ENCODE assay signal across 7 mouse cellular contexts in genomic region chr10:108332571-108333541, GRCm38 (mm10). TPM values are rescaled to one million over a fixed set of nuclear protein-coding genes. Genes with fewer than 3 reads are reported as not detected.
DNase-seq lines count a peak whose midpoint lies in the region; ATAC-seq and TF ChIP-seq lines count a peak whose summit lies in the region.

No protein-coding gene starts in this region.

- no peaks in the 10 kb centered on the region for H3K4me1 ChIP-seq in forebrain, embryonic 14.5 days (ENCODE audit: control insufficient read depth, insufficient read depth, low read length)
- peaks cover 4% of the 10 kb centered on the region; the same call in 1 of the 2 replicates for H3K4me1 ChIP-seq in small intestine, adult 2 months (ENCODE audit: control insufficient read depth, insufficient read depth, insufficient read length, low read length)

- peak; percentile 86 for DNase-seq in NIH3T3 (ENCODE audit: low read depth)
- DNase-seq in c-Kit-positive CD71-negative TER-119-negative erythroid progenitor cells, embryonic 14.5 days (ENCODE audit: low read depth), result peak; percentile 13
- DNase-seq in forebrain, embryonic 14.5 days (ENCODE audit: low spot score), result peak; percentile 66
- DNase-seq in layer of hippocampus, postnatal 25 days (ENCODE audit: extremely low spot score in 1 of 2, low spot score in 1 of 2), result peak; percentile 20 to 31

- H3K9ac ChIP-seq in forebrain, embryonic 14.5 days (ENCODE audit: low read length), result peak overlapping the region; percentile 71

- H3K4me3 ChIP-seq in forebrain, embryonic 14.5 days (ENCODE audit: low read depth, low read length), result peak overlapping the region; percentile 76
- H3K4me3 ChIP-seq in small intestine, adult 2 months (ENCODE audit: low read depth, low read length), result peak overlapping the region; percentile 98

- under 1% methylated on average over 95 of the region's 129 CpGs for WGBS in forebrain, embryonic 14.5 days
- WGBS in small intestine, adult 2 months, result under 1% methylated on average over 129 of the region's 129 CpGs

- no peaks in the 10 kb centered on the region for H3K36me3 ChIP-seq in forebrain, embryonic 14.5 days (ENCODE audit: control insufficient read depth, insufficient read depth, low read length)
- H3K36me3 ChIP-seq in small intestine, adult 2 months (ENCODE audit: control insufficient read depth, insufficient read depth, low read length), result no peaks in the 10 kb centered on the region; the same call in 1 of the 2 replicates

- peak overlapping the region; percentile 95 for H3K4me2 ChIP-seq in forebrain, embryonic 14.5 days (ENCODE audit: low read length)

- TF ChIP-seq POLR2A in small intestine, adult 2 months (IDR thresholded peaks at IDR 0.05; ENCODE audit: low read depth, low read length), result no peak

- no peak for TF ChIP-seq CTCF in small intestine, adult 2 months (IDR thresholded peaks at IDR 0.05; ENCODE audit: extremely low read depth, insufficient read length, insufficient replicate concordance, low read depth, low read length)

- 0 out of 2 replicates have a peak overlapping the region, but pooled peaks have one; percentile 44 for H3K27ac ChIP-seq in forebrain, embryonic 14.5 days (ENCODE audit: low read depth, low read length)
- H3K27ac ChIP-seq in small intestine, adult 2 months (ENCODE audit: insufficient read depth, low read depth, low read length), result peak overlapping the region; percentile 87

- peak; percentile 60 for ATAC-seq in forebrain, embryonic 14.5 days
- ATAC-seq in hematopoietic stem cell, adult 5-6 weeks (replicated peaks in 1 of 2; ENCODE audit: insufficient read depth in 1 of 2, low FRiP score in 2 of 2, low TSS enrichment in 1 of 2, low read depth in 1 of 2, poor library complexity in 2 of 2, severe bottlenecking in 2 of 2), result peak; percentile 18 to 43; a peak in 2 of 4 replicates
- peak; percentile 50 for ATAC-seq in megakaryocyte, adult 5-6 weeks (ENCODE audit: poor library complexity, severe bottlenecking)

- peaks cover 8% of the 10 kb centered on the region for H3K27me3 ChIP-seq in forebrain, embryonic 14.5 days (replicated peaks; ENCODE audit: control insufficient read depth, insufficient read depth, low read length)
- no peaks in the 10 kb centered on the region for H3K27me3 ChIP-seq in small intestine, adult 2 months (ENCODE audit: control insufficient read depth, insufficient read depth, low read length)

- no peaks in the 10 kb centered on the region for H3K9me3 ChIP-seq in forebrain, embryonic 14.5 days (replicated peaks; ENCODE audit: control insufficient read depth, low read length)

RNA-seq across cellular contexts. Expression of gene Pawr, which starts 0.9 kb away (rescaled TPM):
- polyA plus RNA-seq in forebrain, embryonic 14.5 days (2014; fragmentation: Nextera tagmentation; extraction: Ambion mirVana), result 3.8 and 4.2 TPM in 2 replicates
- total RNA-seq in hematopoietic stem cell, adult 5-6 weeks (2017), result 1.7 and 1.8 TPM in 2 replicates
- total RNA-seq in layer of hippocampus, postnatal 25 days (2021), result 1 to 10 TPM; 2.1 to 2.9 TPM
- not detected in 2 replicates for total RNA-seq in megakaryocyte, adult 5-6 weeks (2015)
- total RNA-seq in megakaryocyte, adult 5-6 weeks (2017), result 0.07 TPM in 1 of 2 replicates, not detected in the other
- polyA plus RNA-seq in small intestine, adult 2 months (2012; rRNA removed), result 11.9 and 31.8 TPM in 2 replicates

Comparison
In these comparisons a context has a peak if more than half of its experiments do, and no peak if none do; other contexts are left out.
1. Peak in every context shown above with its lines: DNase-seq, ATAC-seq, H3K4me3 ChIP-seq and H3K27ac ChIP-seq.
2. DNase-seq: peak in every context shown above with its lines; median percentile 86 in NIH3T3; 66 in forebrain, embryonic 14.5 days; 26 in layer of hippocampus, postnatal 25 days; 13 in c-Kit-positive CD71-negative TER-119-negative erythroid progenitor cells, embryonic 14.5 days.